Mouse (Mus musculus): Measurements from ENCODE around the gene Tia1.
"Not testable (repeated sequence)": the region's sequence is repeated elsewhere in the genome, so short reads cannot be mapped to it uniquely, and the experiment has no call there.

Tia1 gene

GRCm38 (mm10) chr6:86404100-86404861 is at the start of gene Tia1:
TSS of gene Tia1 (plus strand) at chr6:86404219.
- in situ Hi-C loops (cut with MboI, MseI) = loop anchor here (5.0 kb wide), 1 partner anchor 37 kb away; the partner anchor contains the start of gene Fam136a

DNA sequence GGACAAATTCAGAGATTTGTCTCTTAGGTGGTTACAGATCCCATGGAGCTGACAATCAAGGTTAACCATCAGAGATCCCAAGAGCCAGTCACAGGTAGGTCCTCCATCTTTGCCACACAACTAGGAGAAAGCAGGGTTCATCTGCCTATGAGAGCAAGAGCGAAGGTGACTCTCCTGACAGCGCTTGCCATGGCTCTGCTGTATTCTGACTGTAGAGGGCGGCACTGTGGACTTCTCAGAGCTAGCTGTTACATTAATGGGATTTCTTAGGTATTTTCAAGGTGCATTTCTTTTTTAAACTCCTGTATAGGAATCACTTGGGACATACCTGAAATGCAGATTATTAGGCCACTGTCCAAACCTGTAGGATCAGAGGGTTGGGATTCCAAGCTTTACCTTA is 49.1 kb upstream of the Tia1 start:
- in situ Hi-C loops (cut with MboI, MseI) = no loop called here

DNA sequence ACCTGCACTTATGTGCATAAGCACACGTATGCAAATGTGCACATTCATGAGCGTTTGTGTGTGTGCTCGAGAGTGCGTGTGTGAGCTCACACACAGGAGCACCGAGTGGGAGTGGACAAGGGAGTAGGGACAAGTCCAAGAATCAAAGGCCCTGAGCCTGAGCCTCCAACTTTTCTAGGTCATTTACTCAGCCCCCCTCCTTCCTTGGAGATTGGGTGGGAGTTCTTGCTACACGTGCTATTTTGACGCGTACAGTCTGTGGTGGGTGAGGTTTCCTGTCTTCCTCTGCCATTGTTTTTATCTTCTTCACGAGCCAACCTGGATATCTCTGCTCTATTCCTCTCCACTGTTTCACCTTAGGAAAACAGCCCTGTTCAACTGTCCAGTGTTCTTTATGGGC is 47.1 kb upstream of the Tia1 start:
- in situ Hi-C loops (cut with MboI, MseI) = no loop called here

- in situ Hi-C loops (cut with MboI, MseI) = loop anchor here (5.0 kb wide), 2 partner anchors 38 to 233 kb away; no protein-coding TSS in a partner anchor
These were observed 43.3 kb upstream of the Tia1 start for GRCm38 (mm10) chr6:86360691-86361090.

DNA sequence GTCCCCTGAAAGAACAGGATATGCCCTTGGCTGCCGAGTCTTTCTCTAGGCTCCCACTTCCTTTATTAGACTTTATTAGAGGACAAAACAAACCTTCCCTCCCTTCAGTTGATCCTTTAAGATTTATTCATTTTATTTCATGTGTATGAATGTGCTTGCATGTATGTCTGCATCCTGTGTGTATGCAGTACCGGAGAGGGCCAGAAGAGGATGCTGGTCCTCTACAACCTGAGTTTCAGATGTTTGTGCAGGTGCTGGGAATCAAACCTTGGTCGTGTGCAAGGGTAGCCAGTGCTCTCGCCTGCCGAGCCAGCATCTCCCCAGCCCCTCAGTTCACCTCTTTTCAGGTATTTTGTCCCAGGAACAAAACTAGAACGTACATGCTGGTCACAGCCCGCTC is 42.6 kb upstream of the Tia1 start:
- in situ Hi-C loops (cut with MboI, MseI) = loop anchor here (5.0 kb wide), 2 partner anchors 39 to 234 kb away; no protein-coding TSS in a partner anchor

GRCm38 (mm10) chr6:86364442-86365141 is 39.4 kb upstream of the Tia1 start:
- in situ Hi-C loops (cut with MboI, MseI) = loop anchor here (5.0 kb wide), 3 partner anchors 38 to 237 kb away; partner anchors contain the start of gene Tia1

DNA sequence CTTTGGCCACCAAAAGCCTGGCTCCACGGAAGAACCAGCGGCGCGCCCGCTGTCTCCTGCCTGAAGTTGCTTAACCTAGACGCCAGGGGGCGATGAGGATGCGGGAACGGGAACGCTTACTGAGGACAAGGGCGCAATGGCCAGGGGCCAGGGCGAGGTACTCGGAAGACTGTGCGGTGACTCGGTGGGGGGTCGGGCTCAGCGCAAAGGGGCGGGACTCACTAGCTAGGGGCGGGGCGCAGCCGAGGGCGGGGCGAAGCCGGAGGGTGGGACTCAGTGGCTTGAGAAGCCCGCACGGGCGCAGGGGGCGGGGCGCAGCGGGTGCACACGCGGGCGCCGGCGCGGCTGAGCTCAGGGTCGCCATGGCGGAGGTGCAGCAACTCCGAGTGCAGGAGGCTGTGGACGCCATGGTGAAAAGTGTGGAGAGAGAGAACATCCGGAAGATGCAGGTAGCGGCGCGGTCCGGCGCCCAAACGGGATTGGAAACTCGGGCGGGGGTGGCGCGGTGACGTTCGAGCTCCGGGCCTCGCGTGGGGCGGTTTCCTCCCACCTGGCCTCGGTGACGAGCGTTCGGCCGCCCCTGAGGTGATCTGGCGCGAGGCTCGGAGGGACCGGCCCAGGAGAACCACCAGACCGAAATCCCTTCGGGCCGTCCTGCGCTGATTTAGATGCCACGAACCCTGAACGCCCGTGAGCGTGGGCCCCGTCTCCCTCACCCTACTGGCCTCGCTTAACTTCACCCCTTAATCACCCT is 38.5 kb upstream of the Tia1 start, which contains the start of gene Fam136a:
Gene Fam136a, plus strand, starts transcription at position 276 of the 754 bp plus-strand sequence.
- in situ Hi-C loops (cut with MboI, MseI) = loop anchor here (5.0 kb wide), 1 partner anchor 37 kb away; the partner anchor contains the start of gene Tia1

DNA sequence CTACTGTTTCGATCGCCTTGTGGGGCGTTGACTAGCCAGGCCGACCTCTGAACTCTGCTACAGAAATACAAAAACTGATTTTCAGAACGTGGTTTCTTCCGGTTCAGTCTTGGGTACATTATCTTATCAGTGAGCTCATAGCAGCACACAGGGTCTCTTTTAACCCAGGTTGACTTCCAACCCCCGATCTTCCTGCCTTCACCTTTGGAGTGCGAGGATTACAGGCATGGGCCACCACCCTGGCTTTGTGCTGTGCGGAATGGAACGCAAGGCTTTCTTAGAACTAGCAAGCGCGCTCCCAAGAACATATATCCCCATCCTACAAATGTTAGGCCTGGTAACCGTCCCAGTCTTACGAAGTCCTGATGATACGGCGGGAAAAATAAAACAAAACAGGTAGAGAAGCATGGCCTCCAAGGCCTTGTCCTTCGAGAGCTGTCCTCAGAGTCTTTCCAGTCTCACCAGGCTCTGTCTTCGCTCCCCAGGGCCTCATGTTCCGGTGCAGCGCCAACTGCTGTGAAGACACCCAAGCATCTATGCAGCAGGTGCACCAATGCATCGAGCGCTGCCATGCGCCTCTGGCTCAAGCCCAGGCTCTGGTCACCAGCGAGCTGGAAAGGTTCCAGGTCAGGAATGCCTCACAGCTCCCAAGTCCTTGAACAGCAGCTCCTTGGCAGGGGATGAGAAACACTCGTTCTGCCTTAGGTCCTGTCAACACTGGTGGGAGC is 37.7 kb upstream of the Tia1 start:
- in situ Hi-C loops (cut with MboI, MseI) = loop anchor here (5.0 kb wide), 1 partner anchor 36 kb away; the partner anchor contains the start of gene Tia1

- in situ Hi-C loops (cut with MboI, MseI) = loop anchor here (5.0 kb wide), 1 partner anchor 35 kb away; the partner anchor contains the start of gene Tia1
These were observed 37.2 kb upstream of the Tia1 start for GRCm38 (mm10) chr6:86366853-86367249.

DNA sequence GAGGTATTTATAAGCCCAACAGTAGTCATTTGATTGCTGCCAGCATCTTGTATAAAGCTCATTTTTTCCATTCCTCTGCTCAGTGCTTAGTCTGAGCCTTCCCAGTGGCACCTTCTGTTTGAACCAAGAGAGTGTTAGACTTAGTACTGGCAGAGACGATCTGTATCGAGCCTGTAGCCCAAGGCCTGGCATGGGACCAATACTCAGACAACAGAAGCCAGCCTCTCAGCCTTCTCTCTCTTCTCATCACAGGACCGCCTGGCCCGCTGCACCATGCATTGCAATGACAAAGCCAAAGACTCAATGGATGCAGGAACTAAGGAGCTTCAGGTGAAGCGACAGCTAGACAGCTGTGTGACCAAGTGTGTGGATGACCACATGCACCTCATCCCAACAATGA is 35.5 kb upstream of the Tia1 start:
- in situ Hi-C loops (cut with MboI, MseI) = loop anchor here (5.0 kb wide), 1 partner anchor 34 kb away; the partner anchor contains the start of gene Tia1

- in situ Hi-C loops (cut with MboI, MseI) = no loop called here
These were observed 33.8 kb upstream of the Tia1 start for GRCm38 (mm10) chr6:86370093-86370713.

DNA sequence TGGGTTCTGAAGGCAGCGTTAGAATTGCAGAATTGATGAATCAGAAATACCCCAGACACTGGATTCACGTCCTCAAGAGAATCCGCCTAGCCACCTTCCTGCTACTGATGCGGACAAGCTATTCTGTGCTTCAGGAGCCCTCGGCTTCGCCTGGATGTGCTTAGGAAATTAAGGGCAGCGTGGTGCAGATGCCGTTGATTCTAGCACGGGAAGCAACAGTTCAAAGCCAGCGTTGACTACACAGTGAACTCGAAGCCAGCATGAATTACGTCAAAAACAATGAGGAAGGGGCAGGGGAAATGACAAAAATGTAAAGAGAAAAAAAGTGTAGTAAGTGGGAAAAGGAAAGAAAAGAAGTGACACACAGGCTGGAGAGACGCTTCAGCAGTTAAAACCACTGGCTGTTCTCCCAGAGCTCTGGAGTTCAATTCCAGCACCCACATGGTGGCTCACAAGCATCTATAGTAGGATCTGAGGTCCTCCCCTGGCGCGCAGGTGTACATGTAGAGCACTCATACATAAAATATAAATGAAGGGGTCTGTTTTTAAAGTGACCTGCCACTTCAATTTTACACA is 33.2 kb upstream of the Tia1 start, which contains the start of gene Snrpg:
Gene Snrpg, plus strand, starts transcription at position 541 of the 576 bp plus-strand sequence.
- in situ Hi-C loops (cut with MboI, MseI) = no loop called here

DNA sequence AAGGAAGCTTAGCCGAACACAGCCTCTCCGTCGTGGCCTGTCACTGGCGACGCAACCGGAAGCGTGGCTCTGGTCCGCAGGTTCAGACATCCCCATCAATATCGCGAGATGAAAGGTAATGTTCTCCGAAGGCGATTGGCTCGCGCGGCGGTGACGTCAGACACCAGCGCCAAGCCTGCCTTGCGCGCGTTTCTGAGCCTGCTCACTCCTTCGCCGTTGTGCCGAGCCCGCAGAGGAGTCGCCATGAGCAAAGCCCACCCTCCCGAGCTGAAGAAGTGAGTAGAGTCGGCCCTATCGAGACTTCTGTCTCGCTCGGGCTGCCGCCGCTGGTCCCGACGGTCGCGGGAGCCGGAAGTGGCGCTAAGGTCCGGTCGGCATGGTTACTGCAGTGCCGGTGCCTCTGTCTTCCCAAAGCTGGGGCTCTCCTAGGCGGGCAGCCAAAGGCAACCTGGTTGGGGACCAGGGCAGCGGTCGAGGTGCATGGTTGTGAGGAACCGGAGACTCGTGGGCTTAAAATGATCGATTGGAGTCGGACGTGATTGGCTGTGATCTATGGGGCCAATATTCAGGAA is 32.6 kb upstream of the Tia1 start:
- in situ Hi-C loops (cut with MboI, MseI) = no loop called here

DNA sequence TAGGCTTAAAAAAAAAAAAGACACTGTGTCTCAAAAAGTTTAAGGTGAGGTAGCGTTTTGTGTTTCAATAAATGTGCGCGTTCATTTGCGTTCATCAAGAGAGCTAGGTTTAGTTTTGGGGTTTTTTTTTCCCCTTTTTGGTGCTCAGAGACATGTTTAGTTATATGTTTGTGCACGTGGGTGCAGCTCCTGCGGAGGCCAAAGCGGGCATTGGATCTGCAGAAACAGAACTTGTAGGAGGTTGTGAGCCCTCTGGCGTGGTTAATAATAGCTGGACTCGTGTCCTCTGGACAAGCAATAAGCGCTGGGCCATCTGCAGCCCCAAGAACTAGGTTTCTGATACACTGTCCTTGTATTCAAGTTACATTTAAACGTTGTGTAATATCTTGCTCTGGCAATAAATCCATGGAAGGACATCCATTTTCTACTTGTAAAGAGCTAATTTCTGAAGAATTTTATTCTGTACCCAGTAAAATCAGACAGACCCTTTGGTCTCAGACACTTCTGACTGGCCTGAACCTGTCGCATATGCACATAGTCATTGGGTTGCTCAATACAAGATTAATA is 32.0 kb upstream of the Tia1 start:
- in situ Hi-C loops (cut with MboI, MseI) = no loop called here

DNA sequence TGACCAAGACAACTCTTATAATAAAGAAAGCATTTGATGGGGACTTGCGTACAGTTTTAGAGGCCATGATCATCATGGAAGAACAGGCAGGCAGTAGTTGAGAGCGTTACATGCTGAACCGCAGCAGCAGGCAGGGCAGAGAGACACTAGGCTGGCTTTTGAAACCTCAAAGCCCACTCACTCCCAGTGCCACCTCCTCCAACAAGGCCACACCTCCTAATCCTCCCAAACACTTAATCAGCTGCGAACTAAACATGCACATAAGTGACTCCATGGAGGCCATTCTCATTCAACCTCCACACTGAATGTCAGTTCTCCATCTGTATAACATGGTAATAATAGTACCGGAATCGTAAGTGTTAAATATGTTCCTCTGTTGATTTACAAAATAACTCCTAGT is 30.5 kb upstream of the Tia1 start:
- in situ Hi-C loops (cut with MboI, MseI) = no loop called here

DNA sequence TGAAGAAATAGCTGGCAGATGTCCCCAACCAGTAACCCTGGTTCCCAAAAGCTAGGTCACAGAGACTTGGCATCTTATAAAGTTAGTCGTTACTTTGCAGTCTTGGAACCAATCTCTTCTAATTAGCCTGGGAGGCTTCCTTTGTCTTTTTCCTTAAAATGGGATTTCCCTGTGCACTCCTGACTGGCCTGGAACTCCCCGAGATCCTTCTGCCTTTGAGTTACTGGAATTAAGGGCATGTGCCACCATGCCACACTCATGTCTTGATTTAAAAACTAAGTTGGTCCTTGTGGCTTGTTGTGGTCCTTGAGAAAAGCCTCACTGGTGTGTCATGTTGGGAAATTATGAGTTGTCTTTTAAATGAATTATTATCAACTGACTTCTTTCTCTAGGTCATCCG is 25.7 kb upstream of the Tia1 start:
- in situ Hi-C loops (cut with MboI, MseI) = no loop called here

GRCm38 (mm10) chr6:86380112-86380511 is 23.9 kb upstream of the Tia1 start:
- in situ Hi-C loops (cut with MboI, MseI) = not testable (repeated sequence)

DNA sequence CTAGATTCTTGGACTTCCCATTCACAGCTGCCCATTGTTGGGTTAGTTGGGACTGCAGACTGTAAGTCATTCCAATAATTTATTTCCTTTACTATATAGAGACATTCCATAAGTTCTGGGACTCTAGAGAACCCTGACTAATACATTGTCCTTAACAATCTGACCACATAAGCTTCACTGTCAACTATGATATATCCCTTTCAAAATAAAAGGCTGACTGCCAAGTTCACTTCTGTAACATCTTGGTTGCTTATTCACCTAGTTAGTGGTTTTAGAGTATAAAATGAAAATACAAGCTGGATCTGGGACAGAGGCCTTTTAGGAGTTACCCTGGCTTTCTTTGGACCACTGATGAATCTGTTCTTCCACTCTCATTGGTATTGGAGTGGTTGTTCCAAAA is 21.5 kb upstream of the Tia1 start:
- in situ Hi-C loops (cut with MboI, MseI) = no loop called here

DNA sequence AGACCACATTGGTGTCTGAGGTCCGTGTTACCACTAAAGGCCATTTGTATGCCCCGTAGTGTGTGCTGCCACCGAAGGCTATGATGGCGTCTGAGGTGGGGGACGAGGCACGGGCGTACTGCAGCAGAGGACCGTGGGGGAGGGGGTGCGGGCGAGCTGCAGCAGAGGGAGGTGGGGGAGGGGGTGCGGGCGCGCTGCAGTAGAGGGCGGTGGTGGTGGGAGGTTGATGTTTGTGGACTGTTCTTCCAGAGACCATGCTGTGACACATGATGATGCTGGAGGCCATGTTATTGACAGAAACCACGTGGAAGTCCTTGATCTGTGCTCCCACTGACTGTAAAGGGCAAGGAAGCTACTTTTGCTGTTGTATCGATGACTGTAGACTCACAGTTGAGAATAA is 20.6 kb upstream of the Tia1 start:
- in situ Hi-C loops (cut with MboI, MseI) = no loop called here
